9 mouse cellular contexts compared by ENCODE assay signal in the genomic region with DNA sequence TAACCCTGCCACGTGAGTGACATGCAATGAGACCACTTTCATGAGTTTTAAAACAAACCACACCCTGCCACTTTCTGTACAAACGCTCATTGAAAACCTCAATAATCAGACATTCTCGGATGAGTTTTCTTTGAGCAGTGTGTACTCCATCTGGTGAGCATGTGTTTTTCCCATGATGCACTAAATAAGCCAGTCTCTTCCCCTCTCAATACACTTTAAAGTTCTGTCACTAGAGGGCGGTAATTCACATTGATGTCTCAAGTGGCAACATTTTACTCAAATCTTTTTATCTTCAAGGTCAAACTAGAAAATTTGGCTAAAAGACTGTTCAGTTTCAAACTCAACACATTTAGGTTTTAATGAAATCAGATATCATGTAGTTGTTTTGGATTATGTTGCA.
DNase-seq lines count a peak whose midpoint lies in the region; ATAC-seq lines count a peak whose summit lies in the region.
"Had no signal": no experiment of that assay in that cellular context is flagged by ENCODE, and none has a peak within 500 bp of the region (broad histone marks: within the 10 kb centered on the region; RNA-seq: fewer than 3 reads in every experiment).

No protein-coding gene starts in this region.

- H3K4me3 ChIP-seq in heart, embryonic 13.5 days = no peak overlapping the region
- H3K4me3 ChIP-seq: heart, embryonic 15.5 days had no signal

- no peaks in the 10 kb centered on the region for H3K36me3 ChIP-seq in heart, embryonic 13.5 days
- H3K36me3 ChIP-seq: heart, embryonic 15.5 days had no signal

- no peak overlapping the region for H3K27ac ChIP-seq in heart, embryonic 13.5 days (replicated peaks)
- H3K27ac ChIP-seq: heart, embryonic 15.5 days had no signal

- H3K9ac ChIP-seq in heart, embryonic 13.5 days = no peak overlapping the region
- H3K9ac ChIP-seq: heart, embryonic 15.5 days had no signal

- no peaks in the 10 kb centered on the region for H3K4me1 ChIP-seq in heart, embryonic 13.5 days
- H3K4me1 ChIP-seq: heart, embryonic 15.5 days had no signal

- peak overlapping the region; percentile 33 for H3K4me2 ChIP-seq in heart, embryonic 13.5 days
- H3K4me2 ChIP-seq: heart, embryonic 15.5 days had no signal

- H3K27me3 ChIP-seq in heart, embryonic 13.5 days (replicated peaks) = no peaks in the 10 kb centered on the region
- H3K27me3 ChIP-seq: heart, embryonic 15.5 days had no signal

- ATAC-seq in heart, embryonic 13.5 days (ENCODE audit: extremely low read depth, insufficient number of reproducible peaks, low FRiP score, low TSS enrichment) = no peak

- no peaks in the 10 kb centered on the region for H3K9me3 ChIP-seq in heart, embryonic 13.5 days
- H3K9me3 ChIP-seq: heart, embryonic 15.5 days had no signal

- DNase-seq in heart, adult 11 months = no peak
- peak; percentile 6 for DNase-seq in lung, postnatal 25 days (ENCODE audit: low spot score)
- no peak for DNase-seq in lung, postnatal 4 days
- DNase-seq in embryo, embryonic 9.5 days (ENCODE audit: extremely low spot score) = peak; percentile 47
- peak; percentile 51 for DNase-seq in retina, postnatal 7 days (ENCODE audit: low read depth, low spot score)
- DNase-seq in B cell, adult 2 months = no peak
- no peak for DNase-seq in kidney, postnatal 4 days

- 38% methylated on average over 4 of the region's 4 CpGs for WGBS in heart, embryonic 13.5 days

Comparison
In these comparisons a context has a peak if more than half of its experiments do, and no peak if none do; other contexts are left out.
1. DNase-seq: peak in lung, postnatal 25 days (single experiment), embryo, embryonic 9.5 days (single experiment) and retina, postnatal 7 days (single experiment); none in heart, adult 11 months (single experiment), lung, postnatal 4 days (0 of 2), B cell, adult 2 months (0 of 2) and kidney, postnatal 4 days (0 of 2).